Mouse (Mus musculus) small intestine, adult 2 months (tissue): Measurements from ENCODE around the gene Plxdc2.

Source experiments
- CTCF ChIP-seq: fragments of 200-500 bp; IDR thresholded peaks from 2 replicates; pipeline ENCODE4 v1.5.1; 2012; ENCODE audit warnings: low read depth, mild to moderate bottlenecking, control low read depth, inconsistent platforms, low read length, moderate library complexity, mixed read lengths; ENCODE audit not compliant: insufficient replicate concordance, insufficient read length; ENCODE audit errors: extremely low read depth
- POLR2A ChIP-seq: fragments of 200-500 bp; IDR thresholded peaks from 2 replicates; pipeline ENCODE4 v1.6.1; 2012; ENCODE audit warnings: low read depth, mild to moderate bottlenecking, control low read depth, inconsistent platforms, low read length, moderate library complexity

DNA sequence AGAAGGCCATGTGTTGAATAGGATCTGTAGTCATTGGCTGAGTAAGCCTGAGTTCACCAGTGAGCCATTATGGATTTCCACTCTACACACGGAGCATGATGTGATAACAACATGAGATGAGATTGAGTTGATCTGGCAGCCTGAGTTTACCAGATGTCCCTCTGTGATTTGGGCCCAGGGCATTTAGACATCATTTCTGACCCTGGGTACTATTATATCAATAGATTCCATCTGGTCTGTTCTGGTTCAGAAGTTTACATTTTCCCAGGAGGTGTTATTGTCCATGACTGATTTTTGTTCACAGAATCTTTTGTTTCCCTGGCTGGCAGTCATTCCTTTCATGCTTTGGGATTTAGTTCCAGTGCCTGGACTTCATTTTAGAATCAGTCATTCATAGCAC lies 146.7 kb downstream of the Plxdc2 start:
- no peak for TF ChIP-seq CTCF
- no peak for TF ChIP-seq POLR2A
